Mouse (Mus musculus) embryonic facial prominence, embryonic 14.5 days (tissue): Measurements from ENCODE around the gene Hnf1a. TPM values are rescaled to one million over a fixed set of nuclear protein-coding genes. Genes with fewer than 3 reads are reported as not detected.

Source experiments
- ATAC-seq: fragments of 200-750 bp; cut with Nextera tagmentation; 2 replicates; pipeline ENCODE4 v1.8.0; 2017; ENCODE audit warnings: low read depth, moderate number of reproducible peaks, moderate TSS enrichment
- DNase-seq: peaks from one replicate; pipeline ENCODE4 v3.0.0-alpha.2; 2015; ENCODE audit warnings: low spot score
- H3K27ac ChIP-seq: fragments of 300-500 bp; sonication (generic); replicated peaks from 2 replicates; pipeline ENCODE4 v1.5.1; 2014; ENCODE audit warnings: low read depth, mild to moderate bottlenecking, low read length, moderate library complexity
- H3K27me3 ChIP-seq: fragments of 300-500 bp; sonication (generic); replicated peaks from 2 replicates; pipeline ENCODE4 v1.6.1; 2014; ENCODE audit warnings: low read length; ENCODE audit not compliant: control insufficient read depth, insufficient read depth
- H3K36me3 ChIP-seq: fragments of 300-500 bp; sonication (generic); 2 replicates; pipeline ENCODE4 v1.6.1; 2014; ENCODE audit warnings: low read length, mixed read lengths; ENCODE audit not compliant: control insufficient read depth, insufficient read depth
- H3K4me1 ChIP-seq: fragments of 300-500 bp; sonication (generic); 2 replicates; pipeline ENCODE4 v1.6.1; 2014; ENCODE audit warnings: antibody characterized with exemption, low read length; ENCODE audit not compliant: control insufficient read depth, insufficient read depth
- H3K4me2 ChIP-seq: fragments of 300-500 bp; sonication (generic); 2 replicates; pipeline ENCODE4 v1.6.1; 2014; ENCODE audit warnings: low read depth, mild to moderate bottlenecking, low read length, moderate library complexity, mixed read lengths
- H3K4me3 ChIP-seq: fragments of 300-500 bp; sonication (generic); 2 replicates; pipeline ENCODE4 v1.5.1; 2014; ENCODE audit warnings: low read depth, mild to moderate bottlenecking, low read length
- H3K9ac ChIP-seq: fragments of 300-500 bp; sonication (generic); 2 replicates; pipeline ENCODE4 v1.6.1; 2014; ENCODE audit warnings: low read depth, mild to moderate bottlenecking, low read length, moderate library complexity, mixed read lengths
- H3K9me3 ChIP-seq: fragments of 300-500 bp; sonication (generic); 2 replicates; pipeline ENCODE4 v1.6.1; 2016; ENCODE audit warnings: low read length; ENCODE audit not compliant: control insufficient read depth
- WGBS: fragments of 180-500 bp; shearing (Covaris S2); extraction: QIAGEN DNeasy Blood & Tissue Kit; methylation state at CpG from one replicate; pipeline ENCODE4 v1.1.7; 2014; 5-methylcytosine and 5-hydroxymethylcytosine counted together
- polyA plus RNA-seq: library from polyadenylated mRNA; unstranded; fragments of >200 nt; fragmentation: Nextera tagmentation; extraction: Ambion mirVana; gene quantifications from 2 replicates; pipeline ENCODE4 v1.2.1, GENCODE M21; 2014

Gene Hnf1a
- polyA plus RNA-seq, 1 experiment from 2014 or later, result 0.10 TPM

DNA sequence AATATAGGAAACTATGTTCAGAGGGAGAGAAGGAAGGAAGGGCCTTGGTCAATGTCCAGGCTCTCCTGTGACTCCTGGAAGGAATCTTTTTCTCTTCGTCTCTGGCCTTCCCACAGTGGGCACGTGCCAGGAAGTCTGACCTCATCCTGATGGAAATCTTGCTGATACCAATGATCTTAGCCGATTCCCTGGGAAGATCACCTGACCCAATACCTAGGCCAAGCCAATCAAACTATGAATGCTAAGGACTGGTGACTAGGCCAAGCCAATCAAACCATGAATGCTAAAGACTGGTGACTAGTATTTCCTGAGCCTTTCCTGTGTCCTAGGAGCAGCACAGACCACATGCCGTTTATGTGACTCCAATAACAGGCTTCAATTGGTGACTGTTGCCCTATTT is 57.2 kb downstream of the Hnf1a start:
- WGBS, result 72% methylated on average over 4 of the region's 4 CpGs
- H3K9me3 ChIP-seq, result no peaks in the 10 kb centered on the region
- no peak for ATAC-seq
- H3K4me1 ChIP-seq, result no peaks in the 10 kb centered on the region
- DNase-seq, result no peak
- no peak overlapping the region for H3K9ac ChIP-seq
- H3K4me2 ChIP-seq, result no peak overlapping the region
- no peak overlapping the region for H3K27ac ChIP-seq
- H3K27me3 ChIP-seq, result no peaks in the 10 kb centered on the region
- H3K4me3 ChIP-seq, result no peak overlapping the region
- no peaks in the 10 kb centered on the region for H3K36me3 ChIP-seq

DNA sequence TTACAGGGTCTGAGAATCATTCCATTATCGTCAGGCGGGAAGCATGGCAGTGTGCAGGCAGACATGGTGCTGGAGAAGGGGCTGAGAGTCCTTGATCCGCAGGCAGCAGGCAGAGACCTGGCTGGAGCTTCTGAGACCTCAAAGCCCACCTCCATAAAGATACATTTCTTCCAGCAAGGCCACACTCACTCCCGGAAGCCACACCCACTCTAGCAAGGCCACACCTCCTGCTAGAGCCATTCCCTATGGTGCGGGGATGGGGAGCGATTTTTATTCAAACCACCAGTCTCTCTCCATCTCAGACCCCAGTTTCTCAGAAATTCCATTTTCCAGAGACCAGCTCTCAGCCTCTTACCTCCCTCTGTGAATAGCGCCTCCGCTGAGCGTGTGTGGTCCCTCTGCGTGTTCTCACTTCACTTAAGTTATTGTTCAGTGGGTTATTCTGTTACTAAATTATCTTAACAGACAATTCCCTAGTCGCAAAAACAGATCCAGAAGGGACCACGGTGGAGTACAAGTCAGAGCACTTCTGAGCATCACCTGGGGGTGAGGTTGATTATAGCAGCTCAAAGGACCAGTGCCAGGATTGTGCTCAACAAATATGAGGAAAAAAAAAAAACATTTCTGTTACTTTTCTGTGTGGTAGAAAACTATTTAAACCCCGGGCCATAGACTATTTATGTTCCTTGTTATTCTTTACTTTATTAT is 62.1 kb downstream of the Hnf1a start:
- WGBS, result 39% methylated on average over 13 of the region's 13 CpGs
- Histone ChIP-seq H3K4me2 (no peak overlapping the region), H3K4me3 (no peak overlapping the region), H3K4me1 (no peaks in the 10 kb centered on the region), H3K9me3 (no peaks in the 10 kb centered on the region), H3K36me3 (no peaks in the 10 kb centered on the region), H3K27ac (no peak overlapping the region), H3K9ac (no peak overlapping the region), H3K27me3 (no peaks in the 10 kb centered on the region)
- no peak for ATAC-seq
- peak; percentile 14 for DNase-seq

DNA sequence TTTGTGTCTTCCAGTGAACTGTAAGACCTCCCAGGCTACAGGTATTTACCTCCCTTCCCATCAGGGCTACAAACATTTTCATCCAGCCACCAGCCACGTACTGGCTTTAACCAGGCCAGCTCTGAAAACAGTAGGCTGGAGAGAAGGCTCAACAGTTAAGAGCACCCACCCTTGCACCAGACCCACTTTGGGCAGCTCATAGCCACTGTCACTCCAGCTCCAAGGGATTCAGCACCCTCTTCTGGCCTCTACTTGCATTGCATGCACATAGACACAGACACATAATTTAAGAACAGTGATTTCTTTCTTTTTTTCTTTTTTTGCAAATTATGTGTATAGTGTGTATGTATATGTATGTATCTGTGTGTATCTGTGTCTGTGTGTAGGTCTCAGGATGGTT is 68.5 kb downstream of the Hnf1a start:
- no peaks in the 10 kb centered on the region for H3K36me3 ChIP-seq
- no peak overlapping the region for H3K27ac ChIP-seq
- DNase-seq (peak; percentile 51), ATAC-seq (no peak)
- peaks cover 3% of the 10 kb centered on the region; the same call in 1 of the 2 replicates for H3K4me1 ChIP-seq
- no peaks in the 10 kb centered on the region for H3K9me3 ChIP-seq
- H3K9ac ChIP-seq, result no peak overlapping the region
- no peak overlapping the region for H3K4me2 ChIP-seq
- whole genome bisulfite sequencing, result 27% methylated on average over 1 of the region's 1 CpGs
- H3K27me3 ChIP-seq, result no peaks in the 10 kb centered on the region
- H3K4me3 ChIP-seq, result no peak overlapping the region

Other genes starting within 250 kb of the Hnf1a start
- 61.4 and 65.4 TPM in 2 replicates for gene Ankrd13a, start 196.4 kb downstream of the Hnf1a start, polyA plus RNA-seq
- gene Git2, start 195.6 kb downstream of the Hnf1a start, polyA plus RNA-seq, result 40.1 and 42.0 TPM in 2 replicates
- gene 1500011B03Rik, start 147.6 kb downstream of the Hnf1a start, polyA plus RNA-seq, result 97.9 and 99.8 TPM in 2 replicates
- not detected in 2 replicates for gene 4930519G04Rik, start 117.4 kb downstream of the Hnf1a start, polyA plus RNA-seq
- gene Gm9936, start 112.4 kb downstream of the Hnf1a start, polyA plus RNA-seq, result 0.22 and 0.31 TPM in 2 replicates
- 3.5 and 5.0 TPM in 2 replicates for gene Oasl2, start 74.2 kb downstream of the Hnf1a start, polyA plus RNA-seq
- gene Oasl1, start 47.9 kb downstream of the Hnf1a start, polyA plus RNA-seq, result 0.56 and 0.85 TPM in 2 replicates
- gene 2210016L21Rik, start 28.9 kb downstream of the Hnf1a start, polyA plus RNA-seq, result 46.8 and 63.2 TPM in 2 replicates
- 25.6 and 25.7 TPM in 2 replicates for gene Sppl3, start 40.0 kb upstream of the Hnf1a start, polyA plus RNA-seq
- 53.2 and 54.0 TPM in 2 replicates for gene Gm10401, start 127.2 kb upstream of the Hnf1a start, polyA plus RNA-seq
- 28.5 and 28.7 TPM in 2 replicates for gene Acads, start 148.3 kb upstream of the Hnf1a start, polyA plus RNA-seq
- 32.2 and 35.4 TPM in 2 replicates for gene Unc119b, start 163.9 kb upstream of the Hnf1a start, polyA plus RNA-seq
- gene Mlec, start 187.1 kb upstream of the Hnf1a start, polyA plus RNA-seq, result 69.8 and 72.9 TPM in 2 replicates
- gene Cabp1, start 223.3 kb upstream of the Hnf1a start, polyA plus RNA-seq, result 2.7 and 3.1 TPM in 2 replicates